Mouse (Mus musculus) C2C12 (cell line): ENCODE data around the gene Txndc5. TPM values are rescaled to one million over a fixed set of nuclear protein-coding genes. Genes with fewer than 3 reads are reported as not detected.

Experiments
- H3K27me3 ChIP-seq: one replicate; pipeline ENCODE4 v1.6.1; 2011; ENCODE audit not compliant: control insufficient read depth, insufficient read depth, insufficient read length
- H3K36me3 ChIP-seq: one replicate; pipeline ENCODE4 v1.6.1; 2011; ENCODE audit not compliant: control insufficient read depth, insufficient read depth
- H3K4me3 ChIP-seq: one replicate; pipeline ENCODE4 v1.5.1; 2011; ENCODE audit warnings: mild to moderate bottlenecking, control low read depth; ENCODE audit not compliant: poor library complexity, insufficient read depth, severe bottlenecking
- H3K79me2 ChIP-seq: one replicate; pipeline ENCODE4 v1.6.1; 2011; ENCODE audit not compliant: control insufficient read depth, insufficient read depth
- H3K79me3 ChIP-seq: one replicate; pipeline ENCODE4 v1.6.1; 2011; ENCODE audit warnings: low read depth, control low read depth
- H3ac ChIP-seq: one replicate; pipeline ENCODE3; 2011; ENCODE audit warnings: low read depth; ENCODE audit not compliant: control insufficient read depth, insufficient read length
- CEBPB ChIP-seq: IDR thresholded peaks from one replicate; pipeline ENCODE4 v1.6.1; 2011; ENCODE audit warnings: low read depth, mild to moderate bottlenecking, control low read depth, moderate library complexity
- CTCF ChIP-seq: IDR thresholded peaks from one replicate; pipeline ENCODE4 v1.5.1; 2011; ENCODE audit not compliant: control insufficient read depth, insufficient read depth, insufficient read length
- FOSL1 ChIP-seq: IDR thresholded peaks from one replicate; pipeline ENCODE4 v1.8.0; 2011; ENCODE audit warnings: mild to moderate bottlenecking, low read length; ENCODE audit not compliant: poor library complexity, insufficient read depth, severe bottlenecking
- MAX ChIP-seq: IDR thresholded peaks from one replicate; pipeline ENCODE4 v1.6.1; 2011; ENCODE audit warnings: mild to moderate bottlenecking, control low read depth
- MYOD1 ChIP-seq: IDR thresholded peaks from one replicate; pipeline ENCODE4 v1.6.1; 2011; ENCODE audit warnings: low read depth; ENCODE audit not compliant: control insufficient read depth, insufficient read length
- MYOG ChIP-seq: IDR thresholded peaks from one replicate; pipeline ENCODE4 v1.6.1; 2011; ENCODE audit not compliant: control insufficient read depth, insufficient read length; ENCODE audit errors: extremely low read depth
- USF1 ChIP-seq: IDR thresholded peaks from one replicate; pipeline ENCODE4 v1.6.1; 2011; ENCODE audit warnings: low read depth, mild to moderate bottlenecking, control low read depth, moderate library complexity
- polyA plus RNA-seq: library from polyadenylated mRNA; unstranded; fragments of >200 nt; fragmentation: generic; extraction: Trizol; gene quantifications from one replicate; pipeline ENCODE4 v1.2.1, GENCODE M21; 2012; ENCODE audit warnings: missing spikeins

The Txndc5 gene
- polyA plus RNA-seq, 1 experiment: 225 TPM

GRCm38 (mm10) chr13:38543455-38544125 lies 15.0 kb upstream of the Txndc5 start:
- Histone ChIP-seq H3K79me2 (no peaks in the 10 kb centered on the region), H3ac (no peak overlapping the region), H3K27me3 (peaks cover 9% of the 10 kb centered on the region), H3K4me3 (no peak overlapping the region), H3K36me3 (no peaks in the 10 kb centered on the region), H3K79me3 (no peaks in the 10 kb centered on the region)
- TF ChIP-seq MAX: no peak

- Histone ChIP-seq H3K36me3 (no peaks in the 10 kb centered on the region), H3K79me2 (no peaks in the 10 kb centered on the region), H3ac (no peak overlapping the region), H3K79me3 (no peaks in the 10 kb centered on the region), H3K27me3 (peaks cover 9% of the 10 kb centered on the region), H3K4me3 (no peak overlapping the region)
- TF ChIP-seq FOSL1 (no peak), MYOG (no peak), MYOD1 (no peak), MAX (no peak), CTCF (no peak), CEBPB (no peak), USF1 (no peak)
Measured at GRCm38 (mm10) chr13:38539192-38539900, 10.7 kb upstream of the Txndc5 start.

DNA sequence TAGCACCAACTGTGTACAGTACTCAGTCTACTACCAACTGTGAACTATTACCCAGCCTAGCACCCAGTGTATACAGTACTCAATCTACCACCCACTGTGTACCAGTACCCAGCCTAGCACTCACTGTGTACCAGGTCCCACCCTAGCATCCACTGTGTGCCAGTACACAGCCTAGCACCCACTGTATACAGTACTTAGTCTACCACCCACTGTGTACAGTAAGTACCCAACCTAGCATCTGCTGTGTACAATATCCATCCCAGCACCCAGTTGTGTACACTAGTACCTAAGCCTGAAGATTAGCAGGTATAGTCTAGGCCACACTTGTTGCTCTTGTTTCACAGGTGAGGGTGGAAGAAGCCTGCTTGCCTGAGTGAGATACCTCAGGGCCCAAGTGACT lies 8.9 kb upstream of the Txndc5 start:
- H3K79me2 ChIP-seq: no peaks in the 10 kb centered on the region
- no peak for TF ChIP-seq MAX
- no peak for TF ChIP-seq MYOG
- TF ChIP-seq USF1: no peak
- TF ChIP-seq CEBPB: no peak
- no peak for TF ChIP-seq FOSL1
- no peak for TF ChIP-seq MYOD1
- TF ChIP-seq CTCF: no peak
- peaks cover 5% of the 10 kb centered on the region for H3K27me3 ChIP-seq

GRCm38 (mm10) chr13:38534731-38535130 lies 6.1 kb upstream of the Txndc5 start:
- Histone ChIP-seq H3ac (no peak overlapping the region), H3K36me3 (no peaks in the 10 kb centered on the region), H3K79me3 (no peaks in the 10 kb centered on the region), H3K27me3 (no peaks in the 10 kb centered on the region), H3K79me2 (no peaks in the 10 kb centered on the region), H3K4me3 (no peak overlapping the region)
- TF ChIP-seq CEBPB (no peak), MAX (no peak), FOSL1 (no peak), CTCF (no peak), MYOG (no peak), MYOD1 (no peak), USF1 (no peak)

More for the DNA sequence above, 8.9 kb upstream of the Txndc5 start:
- H3K36me3 ChIP-seq: no peaks in the 10 kb centered on the region
- H3K79me3 ChIP-seq: no peaks in the 10 kb centered on the region
- no peak overlapping the region for H3K4me3 ChIP-seq
- H3ac ChIP-seq: no peak overlapping the region

DNA sequence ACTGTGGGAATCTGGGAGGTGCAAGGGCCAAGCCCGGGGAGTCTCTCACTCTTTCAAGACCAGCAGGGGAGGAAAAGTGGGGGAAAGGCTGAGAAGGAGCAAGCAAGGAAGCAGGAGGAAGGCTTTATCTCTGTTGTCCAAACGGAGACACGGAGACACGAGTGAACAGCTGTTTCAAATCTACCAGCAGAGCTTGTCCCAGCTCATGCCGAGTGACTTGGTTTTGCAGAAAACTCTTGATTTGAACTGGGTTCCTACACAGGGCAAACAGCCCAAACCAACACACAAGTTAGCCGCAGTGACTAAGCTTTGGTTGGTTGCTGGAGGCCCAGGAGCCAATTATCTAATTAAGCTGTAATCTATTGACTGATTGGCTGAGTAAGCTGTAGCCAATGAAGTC lies 5.4 kb upstream of the Txndc5 start:
- H3K79me3 ChIP-seq: no peaks in the 10 kb centered on the region
- H3K4me3 ChIP-seq: no peak overlapping the region
- no peaks in the 10 kb centered on the region for H3K36me3 ChIP-seq
- TF ChIP-seq MYOG (no peak), MYOD1 (peak; percentile 83)
- no peaks in the 10 kb centered on the region for H3K79me2 ChIP-seq
- no peak overlapping the region for H3ac ChIP-seq
- H3K27me3 ChIP-seq: no peaks in the 10 kb centered on the region

- Histone ChIP-seq H3ac (no peak overlapping the region), H3K79me2 (no peaks in the 10 kb centered on the region), H3K79me3 (no peaks in the 10 kb centered on the region), H3K36me3 (no peaks in the 10 kb centered on the region), H3K27me3 (no peaks in the 10 kb centered on the region), H3K4me3 (no peak overlapping the region)
- TF ChIP-seq CTCF (no peak), MYOG (no peak), CEBPB (no peak), MYOD1 (no peak), FOSL1 (no peak), MAX (no peak), USF1 (no peak)
Measured at GRCm38 (mm10) chr13:38533461-38533860, 4.8 kb upstream of the Txndc5 start.
